Mouse (Mus musculus) limb, embryonic 11.5 days (tissue): ENCODE measurements at regions not wholly inside any gene's neighbourhood (a gene's known extent, or its start where the extent isn't known, plus 50 kb on each side); places are given as distances from the start of the nearest gene placed in this dataset.

Experiments
- ATAC-seq: fragments of 200-750 bp; cut with Nextera tagmentation; 2 replicates; pipeline ENCODE4 v1.8.0; 2017; ENCODE audit warnings: low read depth; ENCODE audit not compliant: insufficient number of reproducible peaks, low FRiP score, low TSS enrichment
- DNase-seq: peaks from one replicate; pipeline ENCODE4 v3.0.0-alpha.2; 2015; ENCODE audit warnings: low spot score
- H3K27ac ChIP-seq: fragments of 300-500 bp; sonication (generic); replicated peaks from 2 replicates; pipeline ENCODE4 v1.5.1; 2014; ENCODE audit warnings: low read depth, mild to moderate bottlenecking, low read length
- H3K27me3 ChIP-seq: fragments of 300-500 bp; sonication (generic); 2 replicates; pipeline ENCODE4 v1.6.1; 2014; ENCODE audit warnings: mild to moderate bottlenecking, low read length, mixed read lengths; ENCODE audit not compliant: control insufficient read depth, insufficient read depth
- H3K36me3 ChIP-seq: fragments of 300-500 bp; sonication (generic); 2 replicates; pipeline ENCODE4 v1.6.1; 2014; ENCODE audit warnings: mild to moderate bottlenecking, low read length, moderate library complexity, mixed read lengths; ENCODE audit not compliant: control insufficient read depth, insufficient read depth
- H3K4me1 ChIP-seq: fragments of 300-500 bp; sonication (generic); 2 replicates; pipeline ENCODE4 v1.6.1; 2014; ENCODE audit warnings: low read length, mixed read lengths; ENCODE audit not compliant: control insufficient read depth, insufficient read depth
- H3K4me2 ChIP-seq: fragments of 300-500 bp; sonication (generic); 2 replicates; pipeline ENCODE4 v1.6.1; 2014; ENCODE audit warnings: low read depth, mild to moderate bottlenecking, moderate library complexity; ENCODE audit not compliant: severe bottlenecking
- H3K4me3 ChIP-seq: fragments of 300-500 bp; sonication (generic); 2 replicates; pipeline ENCODE4 v1.5.1; 2014; ENCODE audit warnings: low read depth, low read length
- H3K9ac ChIP-seq: fragments of 300-500 bp; sonication (generic); 2 replicates; pipeline ENCODE4 v1.6.1; 2014; ENCODE audit warnings: mild to moderate bottlenecking, low read length
- H3K9me3 ChIP-seq: fragments of 300-500 bp; sonication (generic); 2 replicates; pipeline ENCODE4 v1.6.1; 2016; ENCODE audit warnings: low read length; ENCODE audit not compliant: control insufficient read depth
- WGBS: fragments of 180-500 bp; shearing (Covaris S2); extraction: QIAGEN DNeasy Blood & Tissue Kit; methylation state at CpG from one replicate; pipeline ENCODE4 v1.1.7; 2014; 5-methylcytosine and 5-hydroxymethylcytosine counted together

- H3K27ac ChIP-seq: no peak overlapping the region
- H3K4me1 ChIP-seq: no peaks in the 10 kb centered on the region
- no peak for DNase-seq
Observed at GRCm38 (mm10) chr5:18080761-18081160, 118.4 kb downstream of the Gnat3 start.

GRCm38 (mm10) chr5:18082219-18082618 is 119.9 kb downstream of the Gnat3 start:
- Histone ChIP-seq H3K9ac (no peak overlapping the region), H3K36me3 (no peaks in the 10 kb centered on the region), H3K27ac (no peak overlapping the region), H3K4me3 (no peak overlapping the region), H3K27me3 (no peaks in the 10 kb centered on the region), H3K9me3 (no peaks in the 10 kb centered on the region), H3K4me1 (no peaks in the 10 kb centered on the region), H3K4me2 (no peak overlapping the region)
- 61% methylated on average over 9 of the region's 9 CpGs for WGBS
- ATAC-seq (no peak), DNase-seq (no peak)

More at GRCm38 (mm10) chr5:18080761-18081160, 118.4 kb downstream of the Gnat3 start:
- H3K9ac ChIP-seq: no peak overlapping the region
- no peaks in the 10 kb centered on the region for H3K9me3 ChIP-seq
- no peak for ATAC-seq
- H3K4me2 ChIP-seq: no peak overlapping the region
- no peak overlapping the region for H3K4me3 ChIP-seq
- H3K27me3 ChIP-seq: no peaks in the 10 kb centered on the region
- H3K36me3 ChIP-seq: no peaks in the 10 kb centered on the region

- H3K9me3 ChIP-seq: no peaks in the 10 kb centered on the region
- H3K4me1 ChIP-seq: no peaks in the 10 kb centered on the region
- H3K36me3 ChIP-seq: no peaks in the 10 kb centered on the region
- WGBS: 79% methylated on average over 1 of the region's 1 CpGs
- H3K4me2 ChIP-seq: no peak overlapping the region
- no peaks in the 10 kb centered on the region for H3K27me3 ChIP-seq
- no peak overlapping the region for H3K4me3 ChIP-seq
- no peak overlapping the region for H3K27ac ChIP-seq
- no peak overlapping the region for H3K9ac ChIP-seq
- ATAC-seq: no peak; the same call in 1 of the 2 replicates
- no peak for DNase-seq
Observed at GRCm38 (mm10) chr5:18083789-18084188, 121.4 kb downstream of the Gnat3 start.

- WGBS: 98% methylated on average over 2 of the region's 2 CpGs
- no peak for ATAC-seq
- DNase-seq: no peak
Observed at GRCm38 (mm10) chr5:18085456-18085855, 123.1 kb downstream of the Gnat3 start.

GRCm38 (mm10) chr5:18087919-18088445 is 125.6 kb downstream of the Gnat3 start:
- no peak overlapping the region for H3K9ac ChIP-seq
- DNase-seq: peak; percentile 53
- H3K9me3 ChIP-seq: no peaks in the 10 kb centered on the region
- peaks cover 4% of the 10 kb centered on the region; the same call in 1 of the 2 replicates for H3K4me1 ChIP-seq
- H3K4me3 ChIP-seq: no peak overlapping the region
- H3K4me2 ChIP-seq: no peak overlapping the region
- no peak overlapping the region for H3K27ac ChIP-seq
- 41% methylated on average over 8 of the region's 8 CpGs for WGBS
- H3K36me3 ChIP-seq: no peaks in the 10 kb centered on the region
- peak; percentile 46; the same call in 1 of the 2 replicates for ATAC-seq
- no peaks in the 10 kb centered on the region for H3K27me3 ChIP-seq

More at GRCm38 (mm10) chr5:18085456-18085855, 123.1 kb downstream of the Gnat3 start:
- Histone ChIP-seq H3K4me1 (peaks cover 4% of the 10 kb centered on the region; the same call in 1 of the 2 replicates), H3K36me3 (no peaks in the 10 kb centered on the region), H3K9me3 (no peaks in the 10 kb centered on the region), H3K27me3 (no peaks in the 10 kb centered on the region), H3K4me2 (no peak overlapping the region), H3K27ac (no peak overlapping the region), H3K9ac (no peak overlapping the region), H3K4me3 (no peak overlapping the region)

- Histone ChIP-seq H3K4me3 (no peak overlapping the region), H3K4me1 (peaks cover 4% of the 10 kb centered on the region; the same call in 1 of the 2 replicates), H3K9ac (no peak overlapping the region), H3K27ac (no peak overlapping the region), H3K9me3 (no peaks in the 10 kb centered on the region), H3K4me2 (no peak overlapping the region), H3K27me3 (no peaks in the 10 kb centered on the region), H3K36me3 (no peaks in the 10 kb centered on the region)
- no peak for ATAC-seq
- DNase-seq: peak; percentile 38
- 23% methylated on average over 2 of the region's 2 CpGs for WGBS
Observed at GRCm38 (mm10) chr5:18089956-18090355, 127.6 kb downstream of the Gnat3 start.

GRCm38 (mm10) chr5:18114905-18115689 is 152.7 kb downstream of the Gnat3 start:
- H3K4me2 ChIP-seq: no peak overlapping the region
- H3K27ac ChIP-seq: no peak overlapping the region
- H3K9me3 ChIP-seq: no peaks in the 10 kb centered on the region
- no peak for DNase-seq
- WGBS: 19% methylated on average over 3 of the region's 3 CpGs
- no peak overlapping the region for H3K9ac ChIP-seq
- H3K4me3 ChIP-seq: no peak overlapping the region
- no peaks in the 10 kb centered on the region for H3K27me3 ChIP-seq
- ATAC-seq: no peak
- H3K4me1 ChIP-seq: no peaks in the 10 kb centered on the region
- H3K36me3 ChIP-seq: no peaks in the 10 kb centered on the region

- Histone ChIP-seq H3K4me3 (no peak overlapping the region), H3K4me1 (no peaks in the 10 kb centered on the region), H3K27me3 (no peaks in the 10 kb centered on the region), H3K9me3 (no peaks in the 10 kb centered on the region), H3K4me2 (no peak overlapping the region), H3K27ac (no peak overlapping the region), H3K9ac (no peak overlapping the region), H3K36me3 (no peaks in the 10 kb centered on the region)
- 64% methylated on average over 7 of the region's 7 CpGs for WGBS
- no peak for ATAC-seq
- DNase-seq: no peak
Observed at GRCm38 (mm10) chr5:18135794-18136678, 173.7 kb downstream of the Gnat3 start.
